Mouse (Mus musculus): Measurements from ENCODE around the gene Sec16a.

Gene Sec16a

GRCm38 (mm10) chr2:26444946-26445665, at the start of gene Sec16a:
Sec16a (minus strand) TSS chr2:26445216.
- DNase-seq = peak; percentile 100

DNA sequence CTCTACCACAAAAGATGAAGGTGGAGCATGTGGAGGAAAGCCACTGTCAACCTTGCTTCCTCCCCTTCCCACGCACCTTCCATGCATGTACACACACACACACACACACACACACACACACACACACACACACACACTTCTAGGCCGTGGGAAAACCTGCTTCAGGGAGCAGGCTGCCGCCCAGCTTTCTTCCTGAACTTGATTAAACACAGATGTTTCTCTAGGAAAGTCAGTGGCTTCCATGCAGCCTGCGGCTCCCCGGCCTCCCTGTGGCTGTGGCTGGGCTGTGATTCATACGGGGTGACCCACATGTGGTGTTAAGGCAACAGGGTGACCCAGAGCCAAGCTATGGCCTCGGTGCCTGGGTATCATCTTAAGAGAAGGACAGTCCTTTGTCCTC, 49.4 kb upstream of the Sec16a start:
- no peak for DNase-seq

DNA sequence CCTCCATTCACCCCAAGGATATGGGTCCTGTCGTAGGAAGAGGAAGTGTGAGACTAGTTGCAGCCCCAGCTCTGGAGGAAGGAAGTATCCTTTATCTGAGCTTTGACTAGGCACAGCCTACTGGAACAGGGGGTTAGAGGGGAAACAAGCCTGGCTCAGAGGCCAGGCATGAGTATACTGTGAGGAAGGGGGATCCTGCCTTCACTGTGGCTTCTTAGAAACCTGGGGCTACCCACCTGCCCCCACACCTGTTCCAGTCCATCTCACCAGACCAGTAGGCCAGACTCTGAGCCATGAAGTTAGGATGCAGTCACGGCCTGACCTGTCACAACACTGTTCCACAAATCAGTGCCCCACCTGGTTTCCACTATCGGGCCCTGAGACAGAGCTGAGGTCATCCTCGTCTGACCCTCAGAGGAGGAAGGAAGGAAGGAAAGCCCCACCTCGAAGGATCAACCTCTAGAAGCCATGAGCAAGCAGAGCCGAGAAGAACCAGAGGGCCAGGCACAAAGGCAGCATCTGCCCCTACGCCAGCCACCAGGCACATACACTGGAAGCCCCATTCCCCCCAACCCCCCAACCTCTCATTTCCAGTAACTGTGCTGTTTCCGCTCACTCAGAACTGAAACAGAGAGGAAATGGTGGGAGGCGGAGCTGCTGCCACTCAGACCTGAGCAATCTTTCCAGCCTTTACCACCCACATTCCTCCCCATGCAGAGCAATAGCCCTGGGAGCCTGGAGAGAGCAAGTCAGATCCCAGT, 48.2 kb upstream of the Sec16a start:
- DNase-seq = no peak

- no peak for DNase-seq
Observed at GRCm38 (mm10) chr2:26490760-26491301, 45.8 kb upstream of the Sec16a start.

DNA sequence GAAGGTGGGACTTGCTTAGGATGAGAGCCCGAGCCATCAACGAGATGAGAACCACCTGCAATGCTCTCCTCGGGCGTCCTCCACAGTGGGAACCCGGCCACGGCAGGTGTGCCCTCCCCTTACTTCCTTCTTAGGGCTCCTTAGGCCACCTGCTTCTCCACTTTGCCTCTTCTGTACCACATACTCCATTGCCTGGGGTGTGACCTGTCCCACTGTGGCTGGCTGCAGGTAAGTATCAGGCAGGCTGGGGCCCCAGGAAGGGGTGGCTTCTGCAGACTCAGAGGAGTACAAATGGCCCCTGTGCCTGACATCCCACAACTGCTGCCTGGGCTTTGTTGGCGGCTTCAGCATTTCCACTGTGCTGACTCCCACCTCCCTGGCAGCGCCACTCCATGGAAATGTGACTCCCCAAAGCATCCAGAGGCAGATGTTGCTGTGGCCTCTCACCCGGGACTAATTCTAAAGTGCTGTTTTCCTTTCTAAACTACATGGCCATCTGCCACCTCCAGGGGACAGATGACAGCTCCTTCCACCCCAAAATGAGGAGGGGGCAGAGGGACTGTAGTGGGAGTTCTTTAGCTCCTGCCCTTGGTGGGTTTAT, 43.6 kb upstream of the Sec16a start:
- DNase-seq = no peak

DNA sequence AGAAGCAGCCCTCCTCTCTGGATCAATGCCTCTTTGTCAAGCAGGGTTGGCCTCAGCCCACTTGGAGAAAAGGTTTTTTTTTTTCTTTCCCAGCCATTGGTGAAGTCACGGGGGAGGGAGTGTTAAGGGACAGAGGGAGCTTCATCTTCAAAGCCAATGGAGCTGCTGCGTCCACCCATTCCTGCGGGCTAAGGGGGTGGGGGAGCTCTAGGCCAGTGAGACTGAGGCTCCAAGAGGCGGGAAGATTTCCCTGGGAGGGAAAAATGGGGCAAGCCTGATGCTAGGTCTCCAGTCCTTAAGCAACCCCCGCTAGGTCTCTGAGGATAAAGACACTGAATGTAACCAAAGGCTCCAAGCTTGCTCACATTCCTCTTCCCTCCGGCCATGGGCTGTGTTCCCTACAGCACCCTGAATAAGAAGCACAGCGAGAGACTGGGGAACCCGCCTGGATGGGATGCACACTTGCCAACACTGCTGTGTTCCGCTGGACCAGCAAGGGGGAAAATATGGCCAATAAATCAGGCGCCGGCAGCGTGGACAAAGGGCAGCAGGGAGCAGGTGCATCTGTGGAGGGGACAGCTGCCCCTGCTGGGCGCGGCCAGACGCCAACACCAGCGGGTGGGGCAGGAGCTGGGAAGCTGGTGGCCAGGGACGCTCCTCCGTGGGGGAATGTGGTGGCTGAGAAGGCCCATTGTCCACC, 42.5 kb upstream of the Sec16a start:
- DNase-seq = peak; percentile 16

DNA sequence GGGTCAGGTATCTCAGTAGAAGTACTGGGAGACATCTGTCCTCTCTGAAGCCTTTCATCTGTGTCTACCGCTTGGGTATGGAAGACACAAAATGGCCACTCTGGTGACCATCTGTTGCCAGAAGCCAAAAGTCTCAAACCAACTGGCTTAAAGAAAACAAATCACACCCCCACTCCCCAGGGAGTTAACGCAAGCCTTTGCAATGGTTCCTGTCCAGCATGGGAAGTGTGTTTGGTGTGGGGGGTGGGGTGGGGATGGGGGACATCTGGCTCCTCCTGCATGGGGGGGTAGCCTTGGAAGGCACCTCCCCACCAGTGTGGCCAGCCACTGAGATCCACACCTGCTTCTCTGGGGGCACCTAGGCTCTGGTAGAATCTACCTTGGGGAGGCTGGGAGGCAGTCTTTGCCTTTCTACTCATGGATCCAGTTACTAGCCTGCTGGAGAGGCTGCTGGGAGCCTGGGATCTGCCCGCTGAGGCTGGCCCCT, 41.9 kb upstream of the Sec16a start:
- no peak for DNase-seq

DNA sequence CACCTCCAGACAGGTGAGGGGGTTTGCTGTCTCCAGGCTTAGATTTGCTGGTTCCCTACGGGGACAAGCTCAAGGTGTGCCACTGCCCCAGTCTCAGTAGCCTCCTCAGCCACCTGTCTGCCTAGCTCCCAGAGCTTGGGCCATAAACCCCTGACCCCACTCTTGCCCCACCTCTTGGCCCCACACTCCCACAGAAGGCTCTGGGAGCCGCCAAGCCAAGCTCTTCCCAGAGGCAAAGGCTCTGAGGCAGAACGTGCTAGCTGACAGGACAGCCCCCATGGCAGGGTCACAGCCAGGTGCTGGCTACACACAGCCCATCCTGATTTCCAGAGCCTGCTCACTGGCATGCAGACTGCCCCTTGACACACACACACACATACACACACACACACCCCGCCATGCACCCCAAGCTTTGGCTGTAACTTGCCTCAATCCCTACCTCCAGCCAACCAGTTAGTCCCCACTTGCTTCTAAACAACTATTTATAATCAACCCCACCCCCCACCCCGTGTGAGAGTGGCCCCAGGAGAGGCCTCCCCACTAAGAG, 41.3 kb upstream of the Sec16a start:
- DNase-seq = no peak

GRCm38 (mm10) chr2:26485710-26486109, 40.7 kb upstream of the Sec16a start:
- DNase-seq = no peak

GRCm38 (mm10) chr2:26485278-26485677, 40.3 kb upstream of the Sec16a start:
- no peak for DNase-seq

GRCm38 (mm10) chr2:26484169-26484568, 39.2 kb upstream of the Sec16a start:
- DNase-seq = no peak

DNA sequence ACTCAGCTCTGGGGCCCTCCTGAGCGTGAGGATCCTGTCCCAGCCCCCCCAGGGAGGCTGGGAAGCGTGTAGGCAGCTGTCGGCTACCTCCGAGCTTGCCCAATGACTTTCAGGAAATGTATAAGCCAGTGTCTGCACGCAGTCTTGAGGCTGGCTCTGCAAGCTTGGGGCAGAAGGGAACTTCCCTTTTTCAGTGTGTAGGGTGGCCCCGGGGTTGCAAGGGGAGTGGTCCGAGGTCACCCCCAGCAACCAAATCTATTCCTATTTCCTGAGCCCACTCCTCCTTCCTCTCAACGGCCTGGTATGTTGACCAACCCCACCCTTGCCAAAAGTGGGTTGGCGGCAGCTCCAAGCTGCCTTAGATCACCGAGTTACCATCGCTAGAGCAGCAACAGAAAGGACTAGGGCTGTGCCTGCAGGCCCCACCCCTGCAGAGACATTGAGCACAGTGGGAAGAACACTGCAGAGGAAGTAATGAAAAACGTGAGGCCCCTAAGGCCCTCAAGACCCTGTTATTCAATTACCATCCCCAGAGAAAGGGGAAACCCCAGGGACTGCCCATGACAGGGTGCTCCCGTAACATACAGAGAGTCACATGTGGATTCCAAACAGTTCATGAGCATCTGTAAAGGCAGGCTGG, 38.3 kb upstream of the Sec16a start:
- no peak for DNase-seq

DNA sequence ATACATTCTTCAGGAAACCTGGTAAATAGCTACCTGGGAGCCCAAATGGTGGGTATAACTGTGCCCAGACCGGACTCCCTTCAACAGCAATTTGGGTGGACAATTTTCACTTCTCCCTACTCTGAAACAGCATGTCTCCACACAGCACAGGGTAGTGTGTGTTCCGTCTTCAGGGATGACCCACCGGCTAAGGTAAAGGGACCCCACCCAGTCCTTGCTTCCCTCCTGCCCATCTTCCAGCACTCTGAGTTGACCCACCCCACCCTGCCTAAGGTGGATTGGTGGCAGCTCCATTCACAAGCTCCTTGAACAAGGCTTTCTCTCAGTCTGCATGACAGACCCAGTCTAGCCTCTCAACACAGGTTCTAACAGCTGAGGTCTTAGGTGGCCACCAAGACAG, 37.8 kb upstream of the Sec16a start:
- no peak for DNase-seq

DNA sequence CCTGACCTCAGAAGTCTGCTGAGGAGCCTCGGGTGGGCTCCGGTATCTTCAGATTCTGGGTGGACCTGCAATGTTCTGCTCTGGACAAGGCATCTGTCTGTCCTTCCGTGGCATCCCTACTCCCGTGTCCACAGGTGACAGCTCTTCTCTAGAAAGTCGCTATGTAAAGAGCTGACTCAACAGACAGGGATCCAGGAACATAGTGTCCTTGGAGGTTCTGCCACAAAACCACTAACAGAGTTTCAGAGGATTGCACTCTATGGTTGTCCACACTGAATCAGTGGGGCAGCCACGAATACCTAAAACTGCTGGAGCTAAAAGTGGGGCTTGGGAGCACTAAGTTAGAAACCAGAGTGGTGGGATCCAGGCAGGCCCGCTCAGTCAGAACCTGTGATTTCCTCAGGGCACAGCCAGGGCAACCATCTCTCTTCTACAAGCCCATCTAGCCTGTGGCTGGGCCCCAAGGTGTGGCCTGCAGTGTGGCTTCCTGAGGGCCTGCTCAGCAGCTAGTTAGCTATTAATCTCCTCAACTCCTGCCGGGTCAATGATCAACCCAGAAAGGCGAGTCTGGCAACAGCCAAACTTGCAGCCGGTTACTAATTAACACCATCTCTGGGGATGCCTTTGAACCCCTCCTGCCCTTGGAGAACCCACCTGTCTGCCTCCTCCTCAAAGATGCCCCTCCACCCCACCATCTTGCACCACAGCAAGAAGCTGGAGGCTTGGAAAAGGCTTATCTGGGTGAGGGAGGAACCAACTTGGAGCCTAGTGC, 36.9 kb upstream of the Sec16a start:
- no peak for DNase-seq

DNA sequence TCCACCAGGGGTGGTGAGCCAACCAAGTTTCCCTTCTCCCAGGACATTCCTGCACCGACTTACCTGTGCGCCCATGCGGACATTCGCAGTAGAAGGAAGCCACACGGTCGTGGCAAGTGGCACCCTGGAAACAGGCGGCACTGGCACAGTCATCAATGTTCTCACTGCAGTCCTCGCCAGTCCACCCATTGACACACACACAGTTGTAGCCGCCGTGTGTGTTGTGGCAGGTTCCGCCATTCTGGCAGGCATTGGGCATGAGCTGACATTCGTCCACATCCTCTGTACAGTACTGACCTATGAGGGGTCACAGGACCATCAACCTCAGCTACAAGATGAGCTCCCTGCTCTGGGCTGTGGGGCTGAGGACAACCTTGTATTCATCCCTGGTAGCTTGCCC, 35.9 kb upstream of the Sec16a start:
- no peak for DNase-seq

DNA sequence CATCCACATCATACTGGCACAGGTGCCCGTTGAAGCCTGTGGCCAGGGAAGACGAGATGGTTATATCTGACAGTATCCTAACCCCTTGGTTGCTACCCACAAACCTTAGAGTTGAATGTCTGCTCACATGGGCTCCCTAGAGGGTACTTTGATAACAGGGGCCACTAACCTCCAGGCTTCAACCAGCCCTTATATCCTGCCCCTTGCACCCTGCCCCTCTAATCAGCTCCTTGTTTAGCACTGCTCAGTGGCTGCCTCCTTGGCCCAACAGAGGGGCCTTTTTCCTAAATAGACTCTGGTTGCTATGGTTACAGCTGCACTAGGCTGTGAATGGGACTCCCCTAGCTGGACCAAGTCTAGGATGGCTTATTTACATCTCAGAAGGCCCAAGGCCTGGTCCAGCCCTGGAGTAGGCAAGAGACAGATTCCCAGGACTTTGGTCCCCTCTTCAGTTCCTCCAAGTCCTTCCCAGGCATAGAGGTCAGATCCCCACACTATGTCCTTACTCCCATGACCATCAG, 33.7 kb upstream of the Sec16a start:
- DNase-seq = no peak

DNA sequence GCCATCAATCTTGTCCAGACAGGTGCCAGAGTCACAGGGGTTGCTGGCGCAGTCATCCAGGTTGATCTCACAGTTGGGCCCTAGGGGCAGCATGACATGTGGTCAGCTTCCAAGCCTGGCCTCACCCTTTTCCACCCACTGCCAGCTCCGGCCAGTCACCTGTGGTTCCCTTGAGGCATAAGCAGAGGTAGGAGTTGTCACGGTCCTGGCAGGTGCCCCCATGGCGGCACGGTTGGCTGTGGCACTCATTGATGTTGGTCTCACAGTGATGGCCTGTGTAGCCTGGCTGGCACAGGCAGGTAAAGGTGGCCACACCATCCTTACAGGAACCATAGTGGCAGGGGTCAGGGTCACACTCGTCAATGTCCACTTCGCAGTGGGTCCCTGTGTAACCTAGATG, 32.9 kb upstream of the Sec16a start:
- no peak for DNase-seq

GRCm38 (mm10) chr2:26475505-26476430, 30.8 kb upstream of the Sec16a start:
- DNase-seq = no peak

DNA sequence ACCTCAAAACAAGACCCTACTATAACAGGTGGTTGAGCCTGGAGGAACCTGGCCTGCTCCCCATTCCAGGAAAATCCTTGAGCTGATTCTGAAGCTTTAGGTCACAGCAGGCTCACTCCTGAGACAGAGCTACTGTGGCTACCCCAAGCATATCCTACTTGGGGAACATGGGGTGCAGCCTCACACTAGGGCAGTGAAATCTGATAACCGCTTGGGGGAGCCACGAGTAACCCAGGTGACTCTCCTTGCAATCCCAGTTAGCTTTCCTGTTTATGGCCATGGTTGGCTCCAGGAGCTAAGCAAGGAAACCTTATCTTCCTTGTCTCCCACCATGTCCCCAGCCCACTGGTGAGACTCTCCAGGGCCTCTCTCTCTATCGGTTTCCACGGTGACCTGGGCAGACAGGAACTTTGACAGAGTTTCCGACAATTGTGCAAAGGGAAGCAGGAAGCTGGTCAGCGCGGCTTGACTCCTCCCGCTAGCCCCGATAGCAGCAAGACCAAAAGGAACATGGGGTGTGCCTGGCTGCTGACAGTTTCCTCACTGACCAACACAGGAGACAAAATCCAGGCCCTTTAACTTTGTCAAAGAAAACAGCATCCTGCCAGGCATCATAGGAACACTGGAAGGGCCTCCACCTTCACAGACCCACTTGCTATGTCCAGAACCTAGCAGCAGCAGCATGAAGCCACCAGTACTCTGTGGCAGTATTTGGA, 29.9 kb upstream of the Sec16a start:
- no peak for DNase-seq
